Mouse (Mus musculus) embryonic stem cell, embryonic (primary cell): ENCODE results near the gene Timm17a.

Experiments
- CTCF ChIA-PET, 4 experiments: fragments of 300-600 bp in 2 of 4; fragments of 350-600 bp in 2 of 4; sonication (Branson Sonifier 250); formaldehyde crosslinking; loops; one replicate each; lab custom pipeline; 2022; ENCODE audit warnings: inconsistent platforms in 2 of 4; lab: Charles Lee
- POLR2A ChIA-PET, 4 experiments: fragments of 300-600 bp in 2 of 4; fragments of 350-600 bp in 2 of 4; sonication (Branson Sonifier 250); formaldehyde crosslinking; loops; one replicate each; lab custom pipeline; 2022; ENCODE audit warnings: antibody characterized with exemption in 4 of 4, inconsistent platforms in 1 of 4; lab: Charles Lee

Timm17a gene

DNA sequence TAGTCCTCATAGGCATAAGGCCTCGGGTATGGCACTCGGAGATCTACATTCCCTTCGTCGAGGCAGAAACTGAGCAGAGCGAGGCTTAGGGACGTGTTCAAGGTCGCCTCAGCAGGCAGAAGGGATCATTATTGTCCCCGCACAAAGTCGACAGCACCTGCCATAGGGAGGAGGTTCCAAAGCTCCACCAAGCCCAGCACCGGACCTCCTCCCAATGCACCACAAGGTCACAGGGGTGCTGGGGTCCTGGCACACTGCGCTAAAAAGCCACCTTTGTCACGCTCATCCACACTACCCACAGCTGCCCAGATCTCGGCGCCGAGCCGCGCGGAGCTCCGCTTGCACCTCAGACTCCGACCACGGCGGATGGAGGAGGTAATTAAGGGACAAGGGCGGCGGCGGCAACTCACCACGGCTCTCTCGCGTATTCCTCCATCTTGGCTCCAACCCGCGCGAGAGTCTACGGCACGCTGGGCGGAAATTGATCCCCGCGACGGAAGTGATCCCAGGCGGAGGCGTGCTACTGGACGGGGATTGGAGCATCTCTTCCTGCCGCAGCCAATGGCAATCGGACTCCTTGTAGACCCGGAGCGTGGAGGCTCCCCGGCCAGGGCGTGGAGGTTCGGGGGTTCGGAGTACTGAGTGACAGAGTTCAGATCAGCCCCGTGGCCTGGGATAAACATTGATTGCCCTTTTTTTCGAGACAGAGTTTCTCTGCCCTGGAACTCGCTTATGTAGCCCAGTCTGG lies at the start of gene Timm17a:
TSS of gene Timm17a (minus strand) at position 495 of the 748 bp plus-strand sequence.
- POLR2A ChIA-PET = interaction anchor here (0.6 to 3.0 kb wide), 59 partner anchors 10 to 1357 kb away, joined by 3 to 38 read pairs (median 4); partner anchors contain the start of genes Lmod1 (in 3 of the 4), Arl8a (in 2 of the 4), Elf3 (in 2 of the 4) and Rnpep (in 1 of the 4)

GRCm38 (mm10) chr1:135362115-135362514 lies 48.5 kb upstream of the Timm17a start:
- CTCF ChIA-PET = no interaction called here
- POLR2A ChIA-PET = interaction anchor here in 1 of 4 experiments (1.0 to 1.2 kb wide), 2 partner anchors 18 to 103 kb away, joined by 3 read pairs; partner anchors contain the start of gene Elf3

More for the DNA sequence above, at the start of gene Timm17a:
- CTCF ChIA-PET = interaction anchor here in 3 of 4 experiments (0.6 to 1.2 kb wide), 3 partner anchors 30 to 141 kb away, joined by 3 to 4 read pairs (median 3); no protein-coding TSS in a partner anchor

DNA sequence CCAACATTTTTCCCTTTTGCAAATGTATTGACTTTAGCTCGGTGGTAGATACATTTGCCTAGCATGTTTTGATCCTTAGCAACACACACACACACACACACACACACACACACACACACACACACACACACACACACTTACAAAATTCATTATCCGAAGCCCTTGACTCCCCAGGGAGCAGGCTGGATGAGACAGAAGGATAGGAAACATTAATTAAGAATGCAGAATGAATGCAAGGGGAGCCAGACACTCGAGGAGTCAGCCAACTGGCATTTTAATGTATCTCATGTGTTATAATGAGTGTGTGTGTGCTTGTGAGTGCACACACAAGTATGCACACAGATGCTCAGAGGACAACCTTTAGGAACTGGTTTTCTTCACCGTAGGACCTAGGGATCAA lies 47.9 kb upstream of the Timm17a start:
- ChIA-PET CTCF (interaction anchor here in 1 of 4 experiments (0.7 to 0.8 kb wide), 2 partner anchors 71 to 518 kb away, joined by 5 read pairs; no protein-coding TSS in a partner anchor), POLR2A (interaction anchor here in 1 of 4 experiments (1.0 kb wide), 2 partner anchors 9 to 18 kb away, joined by 3 read pairs; no protein-coding TSS in a partner anchor)

DNA sequence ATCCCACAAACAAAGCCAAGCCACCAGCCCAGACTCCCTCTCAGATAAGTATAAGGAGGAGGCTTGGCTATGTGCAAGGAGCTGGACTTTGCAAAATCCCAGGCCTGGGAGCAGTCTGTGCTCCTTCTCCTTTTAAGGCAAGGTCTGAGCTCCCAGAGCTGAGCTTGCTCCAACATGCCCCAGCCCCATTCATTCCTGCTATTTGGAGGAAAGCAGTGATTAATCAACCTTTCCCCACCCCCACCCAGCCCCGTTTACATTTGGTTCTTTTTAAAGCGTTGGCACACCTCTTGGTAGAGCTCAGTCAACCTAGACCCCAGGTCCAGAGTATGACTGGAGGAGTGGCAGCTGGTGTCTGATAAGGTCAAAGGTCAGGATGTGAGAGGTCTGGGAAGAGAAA lies 45.5 kb upstream of the Timm17a start:
- ChIA-PET CTCF (interaction anchor here in 3 of 4 experiments (0.6 to 1.5 kb wide), 6 partner anchors 11 to 253 kb away, joined by 3 to 6 read pairs (median 4); partner anchors contain the start of gene Lmod1 (in 1 of the 3)), POLR2A (interaction anchor here (0.6 to 3.7 kb wide), 19 partner anchors 10 to 397 kb away, joined by 3 to 16 read pairs (median 4); partner anchors contain the start of genes Elf3 (in 1 of the 4) and Ube2t (in 1 of the 4))

- POLR2A ChIA-PET = interaction anchor here in 1 of 4 experiments (0.6 to 1.3 kb wide), 5 partner anchors 9 to 193 kb away, joined by 3 to 6 read pairs (median 4); partner anchors contain the start of gene Shisa4
- CTCF ChIA-PET = interaction anchor here in 2 of 4 experiments (0.5 to 2.1 kb wide), 4 partner anchors 8 to 203 kb away, joined by 3 to 5 read pairs (median 4); no protein-coding TSS in a partner anchor
These were observed 38.4 kb upstream of the Timm17a start for GRCm38 (mm10) chr1:135351953-135352352.

- ChIA-PET POLR2A (interaction anchor here in 3 of 4 experiments (0.6 to 3.1 kb wide), 14 partner anchors 8 to 201 kb away, joined by 3 to 14 read pairs (median 3); partner anchors contain the start of genes Shisa4 (in 1 of the 3) and Timm17a (in 1 of the 3)), CTCF (interaction anchor here in 2 of 4 experiments (0.6 to 1.7 kb wide), 5 partner anchors 11 to 1076 kb away, joined by 3 to 6 read pairs (median 4); no protein-coding TSS in a partner anchor)
These were observed 34.1 kb upstream of the Timm17a start for GRCm38 (mm10) chr1:135347498-135348169.

- CTCF ChIA-PET = interaction anchor here in 1 of 4 experiments (0.9 to 1.7 kb wide), 2 partner anchors 175 to 341 kb away, joined by 3 to 6 read pairs; no protein-coding TSS in a partner anchor
- POLR2A ChIA-PET = interaction anchor here in 3 of 4 experiments (0.6 to 3.1 kb wide), 3 partner anchors 10 to 23 kb away, joined by 3 to 14 read pairs (median 5); no protein-coding TSS in a partner anchor
These were observed 33.3 kb upstream of the Timm17a start for GRCm38 (mm10) chr1:135346891-135347290.

DNA sequence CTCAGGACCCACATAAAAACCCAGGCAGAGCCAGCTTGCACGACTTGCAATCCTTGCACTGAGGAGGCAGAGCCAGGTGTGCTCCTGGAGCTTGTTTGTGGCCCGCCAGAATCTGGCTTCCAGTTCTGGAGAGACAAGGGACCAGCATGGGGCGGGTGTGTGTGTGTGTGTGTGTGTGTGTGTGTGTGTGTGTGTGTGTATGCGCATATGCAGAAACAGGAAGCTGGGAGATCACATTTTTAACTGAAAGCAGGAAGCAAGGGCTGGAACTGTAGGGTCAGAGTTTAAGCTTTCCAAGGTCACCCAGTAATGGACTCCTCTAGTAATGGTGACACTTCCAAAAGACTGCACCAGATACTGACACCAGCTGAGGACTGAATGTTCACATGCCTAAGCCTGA lies 30.4 kb upstream of the Timm17a start:
- CTCF ChIA-PET = interaction anchor here in 3 of 4 experiments (0.5 to 0.6 kb wide), 6 partner anchors 67 to 345 kb away, joined by 3 to 6 read pairs (median 3); no protein-coding TSS in a partner anchor
- POLR2A ChIA-PET = interaction anchor here (0.5 to 1.9 kb wide), 15 partner anchors 13 to 669 kb away, joined by 3 to 7 read pairs (median 3); partner anchors contain the start of gene Lmod1 (in 2 of the 4)

DNA sequence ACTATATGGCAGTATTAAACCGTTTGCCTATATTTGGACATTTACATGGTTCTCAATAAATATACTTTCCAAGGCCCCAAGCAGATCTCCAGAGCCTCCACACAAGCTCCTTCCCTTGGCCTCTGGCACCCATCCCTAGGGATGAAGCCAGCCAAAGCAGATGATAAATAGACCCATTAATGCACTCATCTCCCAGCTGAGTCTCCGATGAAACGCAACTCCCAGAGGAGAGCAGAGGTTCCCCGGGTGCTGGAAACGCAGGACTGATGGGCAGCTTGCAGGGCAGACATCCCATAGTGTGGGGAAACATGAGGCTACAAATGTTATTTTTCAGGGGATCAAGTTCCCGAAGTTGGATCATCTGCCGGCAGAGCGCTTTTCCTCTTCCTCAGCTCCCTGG lies 28.4 kb upstream of the Timm17a start:
- CTCF ChIA-PET = no interaction called here
- POLR2A ChIA-PET = no interaction called here

DNA sequence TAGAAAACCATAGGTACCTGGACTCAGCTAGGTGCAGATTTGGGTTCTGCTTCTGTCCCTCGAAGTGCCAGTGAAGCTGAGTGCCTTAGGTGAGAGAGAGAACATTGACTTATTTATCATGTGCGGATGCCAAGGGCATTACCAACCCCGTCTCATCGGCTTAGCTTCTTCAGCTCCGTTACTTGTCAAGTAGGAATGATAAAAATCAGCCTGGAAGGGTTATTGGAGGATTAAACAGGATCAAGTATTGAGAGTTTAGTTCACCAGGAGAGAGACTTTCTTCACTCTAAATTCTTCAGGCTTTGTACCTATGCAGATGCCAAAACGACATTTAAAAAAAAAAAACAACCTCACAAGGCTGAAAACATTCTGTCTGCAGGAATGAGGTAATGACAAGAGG lies 17.0 kb upstream of the Timm17a start:
- POLR2A ChIA-PET = interaction anchor here in 3 of 4 experiments (0.6 to 1.1 kb wide), 4 partner anchors 13 to 552 kb away, joined by 3 read pairs; no protein-coding TSS in a partner anchor
- CTCF ChIA-PET = interaction anchor here in 3 of 4 experiments (0.5 to 0.7 kb wide), 4 partner anchors 13 to 259 kb away, joined by 3 to 7 read pairs (median 4); no protein-coding TSS in a partner anchor

- ChIA-PET CTCF (no interaction called here), POLR2A (interaction anchor here in 1 of 4 experiments (1.0 to 1.6 kb wide), 3 partner anchors 8 to 55 kb away, joined by 3 to 4 read pairs (median 3); no protein-coding TSS in a partner anchor)
These were observed 14.8 kb upstream of the Timm17a start for GRCm38 (mm10) chr1:135328368-135328767.

GRCm38 (mm10) chr1:135325934-135326333 lies 12.4 kb upstream of the Timm17a start:
- CTCF ChIA-PET = interaction anchor here in 2 of 4 experiments (0.6 to 1.3 kb wide), 4 partner anchors 15 to 43 kb away, joined by 3 to 9 read pairs (median 4); no protein-coding TSS in a partner anchor
- POLR2A ChIA-PET = interaction anchor here (0.8 to 4.8 kb wide), 10 partner anchors 12 to 241 kb away, joined by 3 to 35 read pairs (median 4); partner anchors contain the start of genes Elf3 (in 2 of the 4) and Timm17a (in 2 of the 4)

GRCm38 (mm10) chr1:135324571-135324970 lies 11.0 kb upstream of the Timm17a start, which contains the start of gene Lmod1:
TSS of gene Lmod1 (plus strand) at chr1:135324807.
- POLR2A ChIA-PET = interaction anchor here (0.5 to 4.8 kb wide), 19 partner anchors 11 to 406 kb away, joined by 3 to 35 read pairs (median 3); partner anchors contain the start of genes Timm17a (in 3 of the 4), Elf3 (in 2 of the 4) and Rnpep (in 1 of the 4)
- CTCF ChIA-PET = interaction anchor here in 3 of 4 experiments (0.5 to 1.2 kb wide), 5 partner anchors 34 to 523 kb away, joined by 3 to 4 read pairs (median 3); no protein-coding TSS in a partner anchor

- CTCF ChIA-PET = no interaction called here
- POLR2A ChIA-PET = interaction anchor here in 3 of 4 experiments (0.5 to 4.8 kb wide), 15 partner anchors 10 to 186 kb away, joined by 3 to 35 read pairs (median 4); partner anchors contain the start of genes Timm17a (in 2 of the 3) and Elf3 (in 1 of the 3)
These were observed 9.9 kb upstream of the Timm17a start for GRCm38 (mm10) chr1:135323367-135323901.

- ChIA-PET POLR2A (interaction anchor here (0.8 to 3.0 kb wide), 32 partner anchors 9 to 417 kb away, joined by 3 to 38 read pairs (median 4); partner anchors contain the start of genes Lmod1 (in 3 of the 4), Elf3 (in 2 of the 4), Arl8a (in 1 of the 4) and Ube2t (in 1 of the 4)), CTCF (interaction anchor here in 2 of 4 experiments (1.2 kb wide), 2 partner anchors 56 to 140 kb away, joined by 3 to 4 read pairs; no protein-coding TSS in a partner anchor)
These were observed 1.4 kb downstream of the Timm17a start for GRCm38 (mm10) chr1:135312201-135312600.

DNA sequence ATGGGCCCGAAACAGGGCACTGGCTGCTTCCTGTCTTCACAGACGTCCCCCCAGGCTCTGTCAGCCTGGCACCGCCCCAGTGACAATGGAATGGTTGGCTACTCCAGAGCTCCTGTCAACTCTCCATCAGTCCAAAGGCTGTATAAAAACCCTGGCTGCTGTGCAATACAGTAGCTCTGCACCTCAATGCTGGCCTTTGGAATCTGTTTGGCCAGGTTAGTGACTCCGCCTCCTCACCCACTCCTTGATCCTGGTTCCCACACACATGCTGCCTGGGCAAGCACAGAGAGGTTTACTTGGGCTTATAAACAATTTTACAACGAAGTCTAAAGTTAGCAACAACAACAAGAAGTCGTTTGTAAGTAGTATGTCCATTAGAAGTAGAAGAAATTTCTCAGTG lies 2.2 kb downstream of the Timm17a start:
- CTCF ChIA-PET = interaction anchor here in 1 of 4 experiments (1.1 kb wide), 1 partner anchor 139 kb away, joined by 3 read pairs; no protein-coding TSS in a partner anchor

More for the DNA sequence above, 2.2 kb downstream of the Timm17a start:
- POLR2A ChIA-PET = interaction anchor here in 2 of 4 experiments (0.7 to 1.2 kb wide), 7 partner anchors 8 to 418 kb away, joined by 3 to 5 read pairs (median 3); no protein-coding TSS in a partner anchor
